Mouse (Mus musculus) regulatory T cell (primary cell): ENCODE measurements around the gene Lhx2.

Source experiments
- in situ Hi-C: fragments of 300-600 bp; cut with MboI, MseI; formaldehyde crosslinking; loops from one replicate; pipeline ENCODE4 v1.15.1; 2025; ENCODE audit warnings: high pct_unique_total_duplicates

Gene Lhx2

DNA sequence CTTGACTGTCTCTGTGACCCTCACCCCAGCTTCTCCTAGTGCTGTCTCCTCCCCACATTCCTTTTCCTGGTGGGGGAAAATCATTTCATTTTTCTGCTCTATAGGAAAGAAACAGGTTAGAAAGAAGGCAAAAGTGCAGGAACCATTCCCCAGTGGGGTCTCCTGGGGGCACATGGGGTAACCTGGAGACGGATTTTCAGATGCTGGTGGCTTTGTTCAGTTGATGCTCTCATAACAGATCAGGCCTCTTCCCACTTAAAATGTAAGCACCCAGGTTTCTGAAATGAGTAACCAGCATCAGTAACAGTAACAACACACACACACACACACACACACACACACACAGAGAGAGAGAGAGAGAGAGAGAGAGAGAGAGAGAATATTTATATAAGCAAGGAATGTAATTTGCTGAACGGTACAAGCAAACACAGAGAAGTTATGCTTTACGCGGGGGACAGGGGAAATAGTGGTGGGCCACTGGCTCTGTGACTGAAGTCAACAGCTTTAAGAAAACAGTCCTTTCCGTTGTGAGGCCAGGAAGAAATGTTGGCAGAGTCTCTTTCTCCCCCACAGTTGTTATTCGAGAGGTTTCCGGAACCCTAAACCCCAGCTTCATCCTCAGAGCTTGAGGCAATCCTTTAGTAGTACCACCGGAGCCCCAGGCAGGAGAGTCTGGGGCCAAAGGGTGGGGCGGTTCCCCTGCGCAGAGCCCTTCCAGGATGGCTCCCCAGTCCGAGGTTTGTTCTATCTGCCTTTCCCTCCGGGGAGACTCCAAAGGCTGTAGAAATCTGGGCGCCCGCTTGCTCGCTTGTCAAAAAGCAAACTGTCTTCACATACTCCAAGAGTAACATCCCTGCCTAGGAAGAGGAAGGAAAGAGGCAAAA, 8.0 kb downstream of the Lhx2 start:
- in situ Hi-C loops = no loop called here

DNA sequence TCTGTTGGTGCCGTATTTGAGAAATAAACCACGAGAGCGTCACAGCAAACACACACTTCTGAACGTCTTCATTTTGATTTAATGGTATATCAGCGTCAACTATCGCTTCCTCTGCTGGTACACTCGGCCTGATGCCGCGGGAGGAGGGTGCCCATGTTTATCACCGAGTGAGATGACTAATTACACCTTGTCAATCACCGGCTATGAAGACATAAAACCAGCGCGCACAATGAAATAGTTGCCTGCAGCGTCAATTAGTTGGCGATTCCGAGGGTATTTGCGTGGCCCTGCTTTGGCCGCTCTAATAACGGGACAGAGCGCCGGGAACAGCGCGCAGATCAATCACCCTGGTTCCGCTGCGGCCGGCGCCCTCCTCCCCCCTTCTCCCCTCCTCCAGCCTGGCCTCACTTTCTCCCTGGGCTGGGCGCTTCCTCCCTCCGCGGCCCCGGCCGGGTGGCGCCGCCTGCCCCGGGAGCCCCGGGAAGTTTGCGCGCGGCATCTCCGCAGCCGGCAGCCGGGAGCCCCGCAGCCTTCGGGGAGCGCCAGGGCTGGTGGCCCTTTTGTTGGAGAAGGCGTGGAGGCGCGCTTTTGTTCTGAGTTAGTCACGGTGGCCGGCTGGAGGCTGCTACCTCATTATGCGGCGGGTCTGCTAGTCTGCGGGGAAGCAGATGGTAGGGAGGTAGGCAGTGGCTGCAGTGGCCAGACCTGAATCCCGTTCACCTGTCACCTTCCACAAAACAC, 8.9 kb downstream of the Lhx2 start:
- in situ Hi-C loops = no loop called here

DNA sequence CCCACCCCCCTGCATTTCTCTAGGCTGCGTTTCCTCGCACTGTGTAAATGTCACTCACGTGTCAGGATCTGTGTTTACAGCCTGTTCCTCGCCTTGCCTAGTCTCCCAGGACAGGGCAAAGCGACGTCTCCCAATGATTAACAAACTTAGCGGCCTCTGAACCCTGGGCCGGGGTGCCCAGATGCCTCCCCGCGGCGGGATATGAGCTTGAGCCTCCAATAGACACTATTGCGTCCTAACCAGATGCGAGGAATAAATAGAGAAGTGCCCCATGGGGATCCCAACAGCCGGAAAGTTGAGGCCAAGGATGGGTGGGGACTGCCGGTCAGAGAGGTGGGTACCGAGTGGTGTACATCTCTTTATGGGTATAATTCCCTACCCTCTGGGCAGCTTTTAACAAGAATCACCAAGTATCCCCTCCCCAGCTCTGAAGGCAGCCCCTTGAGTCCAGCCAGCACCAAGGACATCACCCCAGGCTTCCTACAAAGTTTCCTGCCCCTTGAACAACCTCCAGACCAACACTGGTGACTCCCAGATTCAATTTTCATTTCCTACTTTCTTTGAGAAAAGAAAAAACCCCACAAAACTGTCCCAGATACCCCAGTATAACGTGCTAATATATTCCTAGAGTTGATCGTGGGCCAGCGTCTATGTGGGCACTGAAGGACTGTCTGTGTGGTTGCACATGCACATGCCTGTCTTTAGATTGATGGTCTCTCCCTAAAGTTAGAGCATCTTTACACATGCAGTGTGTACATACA, 9.8 kb downstream of the Lhx2 start:
- in situ Hi-C loops = no loop called here

DNA sequence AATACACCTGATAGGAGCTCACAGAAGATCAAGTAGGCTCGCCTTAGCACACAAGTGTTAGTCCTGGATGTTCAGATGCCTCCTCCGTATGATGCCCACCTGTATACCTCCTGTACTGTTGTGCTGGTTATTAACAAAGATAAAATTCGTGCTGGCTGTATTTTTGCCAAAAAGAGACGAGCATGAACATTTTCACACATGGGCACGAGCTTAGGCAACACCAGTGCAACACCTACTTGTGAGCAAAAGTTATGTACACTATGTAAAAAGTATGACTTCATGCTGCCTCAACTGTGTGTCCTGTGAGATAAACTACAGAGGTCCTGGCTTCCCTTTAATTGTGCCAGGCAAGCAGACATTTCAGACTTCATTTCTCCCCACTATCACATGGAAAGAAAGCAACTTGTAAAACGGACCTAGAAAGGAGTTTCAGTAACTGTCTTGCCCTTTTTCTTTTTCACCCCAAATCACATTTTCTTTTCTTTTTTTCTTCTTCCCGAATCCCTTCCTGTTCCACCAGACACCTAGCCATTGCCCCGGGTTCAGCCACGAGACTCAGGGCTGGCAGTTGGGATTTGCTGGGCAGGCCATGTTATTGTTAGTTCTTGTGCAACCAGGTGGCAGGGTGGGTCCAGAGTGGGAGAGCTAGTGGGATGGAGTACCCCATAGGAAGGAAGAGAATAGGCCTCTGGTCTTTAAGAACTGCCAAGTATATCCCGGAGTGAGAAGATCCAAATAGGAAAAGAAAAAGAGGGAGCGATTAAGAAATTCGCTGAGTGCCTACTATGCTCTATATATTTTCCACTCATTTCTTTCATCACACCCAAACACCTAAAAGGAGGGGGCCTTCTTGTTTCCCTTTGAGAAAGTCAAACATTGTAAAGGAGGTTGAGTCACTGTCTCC, 10.6 kb downstream of the Lhx2 start:
- in situ Hi-C loops = no loop called here

DNA sequence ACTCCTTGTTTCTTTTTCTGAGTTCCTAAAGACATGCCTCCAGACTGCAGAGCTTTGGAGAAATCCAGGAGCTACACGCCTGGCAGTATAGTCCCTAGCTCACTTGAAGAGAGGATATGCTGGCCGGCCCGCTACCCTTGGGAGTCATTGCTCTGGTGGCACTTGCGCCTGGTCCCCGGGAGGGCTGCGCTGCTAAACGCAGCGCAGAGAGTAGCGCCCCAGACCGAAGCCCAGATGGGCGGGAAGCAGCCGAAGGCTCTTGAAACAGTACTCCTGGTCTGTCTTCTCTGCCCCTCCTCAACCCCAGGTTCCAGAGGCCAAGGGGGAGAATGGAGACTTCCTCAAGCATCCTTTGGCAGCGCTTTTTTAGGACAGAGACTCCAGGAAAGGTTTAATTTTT, 11.3 kb downstream of the Lhx2 start:
- in situ Hi-C loops = no loop called here

DNA sequence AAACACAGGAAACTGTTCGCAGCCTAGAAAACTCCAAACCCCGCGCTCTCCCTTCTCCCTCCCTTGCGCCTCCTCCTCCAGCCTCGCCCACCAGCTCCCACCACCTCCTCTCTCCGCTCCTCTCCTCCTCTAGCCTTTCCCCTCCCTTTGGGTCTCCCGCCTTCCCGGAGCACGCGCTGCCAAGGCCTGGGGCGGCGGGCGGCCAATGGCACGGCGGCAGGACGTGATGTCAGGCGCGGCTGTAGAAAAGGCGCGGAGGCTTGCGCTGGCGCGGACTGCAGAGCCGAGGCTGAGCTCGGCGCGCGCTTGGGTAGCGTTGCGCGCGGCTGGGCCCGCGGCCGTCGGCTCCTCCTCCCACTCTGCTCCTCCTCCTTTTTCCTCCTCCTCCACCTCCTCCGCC, 11.7 kb downstream of the Lhx2 start:
- in situ Hi-C loops = no loop called here

DNA sequence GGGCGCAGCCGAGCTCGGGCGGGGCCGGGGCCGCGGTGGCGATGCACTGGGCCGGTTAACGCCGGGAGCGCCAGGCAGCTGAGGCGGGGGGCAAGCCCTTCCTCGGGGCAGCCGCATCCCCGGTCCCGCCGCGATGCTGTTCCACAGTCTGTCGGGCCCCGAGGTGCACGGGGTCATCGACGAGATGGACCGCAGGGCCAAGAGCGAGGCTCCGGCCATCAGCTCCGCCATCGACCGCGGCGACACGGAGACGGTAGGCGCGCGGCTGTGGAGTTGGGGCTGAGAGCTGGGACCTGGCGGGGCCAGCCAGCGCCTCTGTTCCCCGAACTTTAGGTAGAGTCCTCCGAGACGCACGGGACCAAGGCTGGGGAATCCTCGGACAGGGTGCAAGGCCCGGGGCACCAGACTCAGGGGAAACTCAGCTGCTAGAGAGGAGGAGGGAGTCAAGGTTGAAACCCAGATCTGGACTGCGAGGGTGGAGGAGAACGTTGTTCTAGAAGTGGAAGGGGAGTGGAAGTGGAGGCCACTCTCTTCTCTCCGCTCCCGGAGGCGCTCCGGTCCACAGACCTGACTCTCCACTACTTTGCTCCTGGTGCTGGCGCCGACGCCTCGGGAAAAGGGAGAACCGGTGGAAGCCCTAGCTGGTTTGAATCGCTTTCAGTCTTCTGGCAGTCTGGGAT, 12.7 kb downstream of the Lhx2 start:
- in situ Hi-C loops = no loop called here

DNA sequence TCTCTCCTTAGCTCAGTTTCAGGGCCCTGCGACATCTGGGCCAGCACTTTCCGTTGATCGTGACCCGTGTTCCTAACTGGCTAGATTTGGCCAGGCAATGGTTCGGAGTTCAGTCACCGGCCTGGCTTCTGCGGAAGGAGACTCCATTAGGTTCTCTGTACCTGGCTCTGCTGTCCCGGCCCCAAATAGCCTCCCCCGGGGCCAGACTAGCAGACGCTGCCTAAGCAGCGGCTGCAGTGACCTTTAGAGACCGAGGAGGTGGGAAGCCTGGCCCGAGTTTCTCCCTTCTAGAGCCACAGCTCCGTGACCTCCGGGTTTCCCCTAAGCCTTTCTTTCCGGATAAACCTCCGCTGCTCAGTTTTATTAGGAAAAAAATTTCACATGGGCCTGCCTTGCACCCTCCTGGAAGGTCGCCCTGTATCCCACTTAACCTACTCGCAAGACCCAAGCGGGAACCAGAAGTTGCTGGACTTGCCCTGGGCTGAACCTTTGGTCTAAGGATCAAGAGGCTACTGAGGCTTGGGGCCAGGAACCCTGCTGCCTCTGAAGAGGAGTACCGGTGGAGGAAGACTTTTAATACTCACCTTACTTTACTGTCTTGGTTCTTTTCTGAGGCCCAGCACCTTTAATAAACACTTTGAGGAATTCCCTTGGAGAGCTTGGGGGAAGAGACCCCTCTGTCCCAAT, 13.4 kb downstream of the Lhx2 start:
- in situ Hi-C loops = no loop called here

DNA sequence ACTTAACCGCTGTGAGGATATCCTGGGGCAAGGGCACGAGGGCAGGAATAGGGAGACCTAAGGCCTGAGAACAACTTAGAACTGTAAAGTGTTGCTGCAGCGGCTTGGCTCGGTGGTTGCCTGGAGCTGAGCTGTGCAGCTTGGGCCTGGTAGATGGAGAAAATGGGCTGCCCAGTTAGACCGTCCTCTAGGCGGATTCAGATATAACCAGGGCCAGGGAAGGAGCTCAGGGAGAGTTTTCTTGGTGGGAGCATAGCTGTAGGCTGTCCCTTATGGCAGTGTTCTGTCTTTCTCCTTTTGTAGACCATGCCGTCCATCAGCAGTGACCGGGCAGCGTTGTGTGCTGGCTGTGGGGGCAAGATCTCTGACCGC, 13.9 kb downstream of the Lhx2 start:
- in situ Hi-C loops = no loop called here

DNA sequence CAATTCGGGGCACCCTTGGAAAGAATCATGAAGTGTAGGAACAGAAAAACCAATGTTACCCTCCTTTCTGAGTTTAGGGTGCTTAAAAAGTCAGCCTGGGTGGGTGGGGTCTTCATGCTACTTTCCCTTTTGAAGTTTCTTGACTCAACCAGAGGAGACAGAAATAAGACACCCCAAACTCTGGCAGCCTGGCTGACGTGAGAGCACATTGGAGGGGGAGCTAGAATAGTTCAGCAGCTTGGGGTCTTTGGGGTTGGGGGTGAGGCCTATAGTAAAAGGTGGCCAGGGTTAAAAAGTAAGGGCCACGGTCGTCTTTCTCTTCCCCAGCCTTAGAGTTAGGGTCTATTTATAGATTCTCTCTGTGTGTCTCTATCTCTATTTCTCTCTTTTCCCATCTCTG, 14.6 kb downstream of the Lhx2 start:
- in situ Hi-C loops = no loop called here

DNA sequence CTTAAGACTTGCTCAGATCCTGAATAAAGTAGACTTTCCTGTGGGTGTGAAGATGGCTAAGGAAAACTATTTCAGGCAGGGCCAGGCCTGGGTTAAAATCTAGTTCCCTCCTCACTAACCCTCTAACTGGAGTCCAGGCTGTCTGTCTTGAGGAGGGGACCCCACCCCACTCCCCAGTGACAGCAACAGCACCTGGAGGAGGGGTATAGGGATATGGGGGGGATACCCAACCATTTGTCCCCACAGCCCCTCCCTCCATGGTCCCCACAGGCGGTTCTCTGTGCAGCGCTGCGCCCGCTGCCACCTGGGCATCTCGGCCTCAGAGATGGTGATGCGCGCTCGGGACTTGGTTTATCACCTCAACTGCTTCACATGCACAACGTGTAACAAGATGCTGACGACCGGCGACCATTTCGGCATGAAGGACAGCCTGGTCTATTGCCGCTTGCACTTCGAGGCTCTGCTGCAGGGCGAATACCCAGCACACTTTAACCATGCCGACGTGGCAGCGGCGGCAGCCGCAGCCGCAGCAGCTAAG, 15.2 kb downstream of the Lhx2 start:
- in situ Hi-C loops = no loop called here

DNA sequence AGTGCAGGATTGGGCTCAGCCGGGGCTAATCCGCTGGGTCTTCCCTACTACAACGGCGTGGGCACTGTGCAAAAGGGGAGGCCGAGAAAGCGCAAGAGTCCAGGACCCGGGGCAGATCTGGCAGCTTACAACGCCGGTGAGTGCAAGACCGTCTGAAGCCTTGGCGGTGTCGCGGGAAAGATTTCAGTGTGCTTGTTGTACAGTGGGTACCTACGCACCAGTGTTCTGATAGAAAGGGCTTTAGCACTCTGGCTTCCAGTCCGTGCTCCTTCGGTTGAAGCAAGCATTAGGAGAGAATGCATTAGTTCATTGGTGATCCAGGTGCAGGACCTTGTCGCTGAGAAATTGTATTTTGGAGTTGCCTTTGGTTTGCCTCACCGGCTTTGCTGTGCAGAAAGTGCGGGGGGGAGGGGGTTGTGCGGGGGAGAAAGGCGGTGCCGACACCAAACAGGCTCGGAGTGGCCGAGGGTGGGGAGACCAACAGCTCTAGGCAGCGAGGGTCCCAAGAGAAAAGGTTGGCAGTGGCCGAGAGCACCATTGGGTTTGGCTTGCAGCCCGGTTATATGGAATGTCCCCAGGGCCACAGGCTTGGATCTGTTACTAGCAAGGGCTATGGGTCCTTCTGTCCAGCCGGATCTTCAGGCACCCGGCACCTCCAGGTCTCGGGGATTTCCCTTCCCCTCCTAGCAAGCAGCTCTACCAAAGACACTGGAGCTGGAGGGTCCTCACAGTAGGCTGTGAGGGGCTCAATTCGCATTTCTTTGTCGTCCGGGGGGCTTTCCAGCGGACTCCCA, 15.8 kb downstream of the Lhx2 start:
- in situ Hi-C loops = no loop called here

DNA sequence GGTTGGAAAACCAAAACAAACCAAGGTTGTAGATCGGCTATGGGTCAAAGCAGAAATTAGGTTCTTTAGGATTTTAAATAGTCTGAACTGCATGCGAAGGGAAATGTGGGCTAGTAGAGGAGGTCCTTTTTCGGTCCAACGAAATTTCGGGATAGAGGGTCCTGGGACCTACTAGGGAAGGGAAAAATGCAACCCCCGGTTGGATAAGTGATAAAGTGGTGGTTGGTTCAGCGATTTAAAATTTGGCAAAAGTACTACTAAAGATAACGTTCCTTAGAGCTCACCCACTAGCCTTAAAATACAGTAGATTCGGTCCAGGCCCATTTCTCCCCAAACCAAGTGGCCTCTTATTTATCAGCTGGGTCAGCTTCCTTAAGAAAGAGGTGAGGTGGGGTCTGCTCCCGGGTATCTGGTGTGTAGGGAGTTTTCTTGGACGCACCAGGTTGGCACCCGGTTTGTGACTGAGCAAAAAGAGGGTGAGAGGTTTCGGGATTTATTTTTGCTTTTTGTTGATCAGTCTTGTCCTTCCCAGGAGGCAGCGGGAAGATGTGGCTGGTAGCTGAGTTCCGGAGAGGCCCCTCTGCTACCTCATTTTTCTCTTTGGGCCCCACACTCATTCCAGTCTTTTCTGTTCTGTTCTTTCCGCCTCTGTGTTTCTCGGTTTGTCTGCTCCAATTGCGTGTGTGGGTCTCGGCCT, 16.8 kb downstream of the Lhx2 start:
- in situ Hi-C loops = no loop called here

DNA sequence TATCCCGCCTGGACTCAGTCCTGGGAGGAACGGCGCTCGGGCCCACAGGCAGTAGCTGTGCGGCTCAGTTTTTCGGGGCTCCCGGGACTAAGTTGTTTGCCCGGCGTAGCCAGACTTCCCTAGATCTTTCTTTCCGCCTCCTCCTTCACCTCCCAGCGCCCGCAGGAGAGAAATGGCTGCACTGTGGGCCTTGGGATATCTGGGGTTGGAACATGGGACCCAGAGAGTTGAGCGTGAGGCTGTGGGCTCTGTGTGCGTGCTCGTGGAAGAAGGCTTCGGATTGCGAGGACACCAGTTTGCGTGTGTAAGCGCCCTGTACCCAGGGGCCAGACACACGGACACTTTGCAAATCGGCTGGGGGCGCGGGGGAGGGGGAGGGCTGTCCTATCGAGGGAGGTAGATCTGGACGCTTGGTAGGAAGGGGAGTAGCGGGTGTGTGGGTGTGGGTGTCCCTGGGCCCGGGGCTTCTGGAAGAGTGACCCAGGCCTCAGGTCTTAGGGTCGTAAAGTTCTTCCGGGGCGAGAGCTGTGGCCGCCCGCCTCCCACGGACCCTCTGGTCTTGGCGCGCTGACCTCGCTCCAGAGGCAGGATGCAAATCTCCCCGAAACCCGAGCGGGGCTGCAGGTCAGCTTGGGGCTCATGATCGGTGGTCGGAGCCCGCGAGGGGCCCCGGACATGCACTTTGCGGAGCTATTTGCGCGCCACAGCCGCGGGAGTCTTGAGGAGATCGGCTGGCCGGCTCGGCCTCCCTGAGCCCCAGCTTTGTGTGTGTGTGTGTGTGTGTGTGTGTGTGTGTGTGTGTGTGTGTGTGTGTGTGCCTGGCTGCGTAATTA, 17.6 kb downstream of the Lhx2 start:
- in situ Hi-C loops = no loop called here

DNA sequence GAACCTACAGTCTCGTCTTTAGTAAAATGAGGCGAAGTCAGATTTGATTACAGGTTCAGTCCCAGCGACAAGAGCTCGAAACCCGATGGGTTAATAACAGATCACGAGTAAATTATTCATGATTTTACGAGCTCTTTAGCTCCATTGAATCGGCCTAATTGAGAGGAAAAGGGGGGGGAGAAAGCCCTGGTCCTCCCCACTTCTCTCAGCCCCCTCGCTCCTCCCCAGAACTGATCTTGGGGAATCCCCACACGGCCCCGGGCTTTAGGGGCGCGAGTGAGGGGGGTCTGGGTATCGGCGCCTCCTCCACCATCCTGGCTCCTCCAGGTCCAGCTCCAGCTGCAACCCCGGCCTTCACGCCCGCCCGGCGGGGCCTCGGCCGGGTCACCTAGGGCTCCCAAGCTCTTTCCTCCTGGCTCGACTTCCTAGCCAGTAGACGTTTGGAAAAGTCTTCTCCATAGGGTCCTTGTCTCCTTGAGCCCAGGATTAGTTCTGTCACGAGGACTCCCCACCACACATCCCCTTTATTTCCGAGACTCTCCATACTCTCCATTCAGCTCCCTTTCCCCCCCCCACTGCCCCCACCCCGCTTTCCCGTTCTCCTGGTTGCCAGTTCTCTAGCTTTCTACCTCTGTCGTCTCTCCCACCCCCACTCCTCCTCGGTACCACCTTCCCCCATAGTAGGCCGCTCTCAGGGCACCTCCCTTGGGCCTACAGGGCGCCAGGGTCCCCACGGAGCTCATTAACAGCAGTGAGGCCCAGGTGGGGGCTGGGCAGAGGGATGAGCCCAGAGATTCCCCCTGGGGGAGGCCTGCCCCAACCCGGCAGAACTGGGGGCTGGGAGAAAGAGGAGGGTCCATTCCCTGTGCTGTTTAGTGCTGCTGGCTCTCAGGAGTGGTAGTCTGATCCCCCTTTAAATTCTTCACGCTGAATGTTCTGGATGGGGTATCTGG, 18.5 kb downstream of the Lhx2 start:
- in situ Hi-C loops = no loop called here

DNA sequence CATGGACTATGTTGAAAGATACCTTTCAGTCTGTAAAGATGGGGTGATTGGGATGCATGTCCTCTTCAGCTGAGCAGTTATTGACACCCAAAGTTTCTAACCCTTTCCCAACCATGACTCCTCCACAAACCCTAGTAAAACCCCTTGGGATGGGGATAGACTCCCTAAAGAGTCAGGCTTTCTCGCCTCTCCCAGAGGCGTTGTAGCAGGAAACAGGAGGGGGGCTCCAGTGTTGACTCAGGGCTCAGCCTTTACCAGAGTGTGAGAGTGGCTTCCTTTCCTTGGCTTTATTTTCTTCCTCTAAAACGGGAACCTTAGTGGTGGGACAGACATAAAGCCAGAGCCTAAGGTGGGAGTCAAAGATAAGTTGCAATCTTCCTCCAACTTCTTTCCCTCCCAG, 19.5 kb downstream of the Lhx2 start:
- in situ Hi-C loops = no loop called here
